Mouse (Mus musculus) hindbrain, embryonic 13.5 days (tissue): ENCODE results near the gene Pex6. TPM values are rescaled to one million over a fixed set of nuclear protein-coding genes. Genes with fewer than 3 reads are reported as not detected.

Source experiments
- ATAC-seq: fragments of 200-750 bp; cut with Nextera tagmentation; 2 replicates; pipeline ENCODE4 v1.8.0; 2017; ENCODE audit warnings: moderate TSS enrichment; ENCODE audit not compliant: low FRiP score
- H3K27ac ChIP-seq: fragments of 300-500 bp; sonication (generic); 2 replicates; pipeline ENCODE4 v1.5.1; 2015; ENCODE audit warnings: inconsistent platforms, mild to moderate bottlenecking, moderate library complexity
- H3K27me3 ChIP-seq: fragments of 300-500 bp; sonication (generic); 2 replicates; pipeline ENCODE4 v1.6.1; 2015; ENCODE audit warnings: mild to moderate bottlenecking, inconsistent platforms
- H3K36me3 ChIP-seq: fragments of 300-500 bp; sonication (generic); 2 replicates; pipeline ENCODE4 v1.6.1; 2015; ENCODE audit warnings: mild to moderate bottlenecking, inconsistent platforms
- H3K4me1 ChIP-seq: fragments of 300-500 bp; sonication (generic); replicated peaks from 2 replicates; pipeline ENCODE4 v1.6.1; 2015; ENCODE audit warnings: inconsistent platforms
- H3K4me2 ChIP-seq: fragments of 300-500 bp; sonication (generic); 2 replicates; pipeline ENCODE4 v1.6.1; 2015; ENCODE audit warnings: inconsistent platforms, mild to moderate bottlenecking, moderate library complexity
- H3K4me3 ChIP-seq: fragments of 300-500 bp; sonication (generic); 2 replicates; pipeline ENCODE4 v1.5.1; 2015; ENCODE audit warnings: mild to moderate bottlenecking, inconsistent platforms
- H3K9ac ChIP-seq: fragments of 300-500 bp; sonication (generic); 2 replicates; pipeline ENCODE4 v1.6.1; 2015; ENCODE audit warnings: mild to moderate bottlenecking, inconsistent platforms
- H3K9me3 ChIP-seq: fragments of 300-500 bp; sonication (generic); 2 replicates; pipeline ENCODE4 v1.6.1; 2016; ENCODE audit warnings: inconsistent platforms
- WGBS: fragments of 180-500 bp; shearing (Covaris S2); methylation state at CpG from one replicate; pipeline ENCODE4 v1.1.7; 2015; 5-methylcytosine and 5-hydroxymethylcytosine counted together
- polyA plus RNA-seq: library from polyadenylated mRNA; unstranded; fragments of >200 nt; fragmentation: Nextera tagmentation; extraction: Ambion mirVana; gene quantifications from 2 replicates; pipeline ENCODE4 v1.2.1, GENCODE M21; 2015

Pex6 gene
- polyA plus RNA-seq, 1 experiment from 2014 or later = 24.7 TPM

DNA sequence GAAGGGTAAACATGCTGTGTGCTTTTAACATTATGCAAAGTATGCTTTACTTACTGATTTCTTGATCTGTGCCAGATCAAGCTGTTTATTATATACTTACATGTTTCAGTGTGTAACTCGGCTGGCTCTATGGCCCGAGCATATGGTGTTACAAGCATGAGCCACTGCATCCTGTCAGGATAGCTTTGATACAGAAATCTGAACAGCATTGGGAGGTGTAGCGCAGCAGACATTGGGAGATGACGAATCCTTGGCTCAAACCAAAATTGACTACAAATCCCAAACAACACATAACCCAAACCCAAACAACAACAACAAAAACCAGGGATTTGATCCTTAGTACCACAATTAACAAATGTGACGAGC lies 60.8 kb downstream of the Pex6 start:
- H3K4me2 ChIP-seq = peak overlapping the region; percentile 95
- peaks cover 20% of the 10 kb centered on the region for H3K4me1 ChIP-seq
- H3K27me3 ChIP-seq = no peaks in the 10 kb centered on the region
- H3K27ac ChIP-seq = peak overlapping the region; percentile 80
- 9% methylated on average over 5 of the region's 5 CpGs for WGBS
- peak overlapping the region; percentile 85 for H3K9ac ChIP-seq
- no peaks in the 10 kb centered on the region for H3K9me3 ChIP-seq
- H3K36me3 ChIP-seq = peaks cover 30% of the 10 kb centered on the region
- peak overlapping the region; percentile 83 for H3K4me3 ChIP-seq
- peak; percentile 55 for ATAC-seq

DNA sequence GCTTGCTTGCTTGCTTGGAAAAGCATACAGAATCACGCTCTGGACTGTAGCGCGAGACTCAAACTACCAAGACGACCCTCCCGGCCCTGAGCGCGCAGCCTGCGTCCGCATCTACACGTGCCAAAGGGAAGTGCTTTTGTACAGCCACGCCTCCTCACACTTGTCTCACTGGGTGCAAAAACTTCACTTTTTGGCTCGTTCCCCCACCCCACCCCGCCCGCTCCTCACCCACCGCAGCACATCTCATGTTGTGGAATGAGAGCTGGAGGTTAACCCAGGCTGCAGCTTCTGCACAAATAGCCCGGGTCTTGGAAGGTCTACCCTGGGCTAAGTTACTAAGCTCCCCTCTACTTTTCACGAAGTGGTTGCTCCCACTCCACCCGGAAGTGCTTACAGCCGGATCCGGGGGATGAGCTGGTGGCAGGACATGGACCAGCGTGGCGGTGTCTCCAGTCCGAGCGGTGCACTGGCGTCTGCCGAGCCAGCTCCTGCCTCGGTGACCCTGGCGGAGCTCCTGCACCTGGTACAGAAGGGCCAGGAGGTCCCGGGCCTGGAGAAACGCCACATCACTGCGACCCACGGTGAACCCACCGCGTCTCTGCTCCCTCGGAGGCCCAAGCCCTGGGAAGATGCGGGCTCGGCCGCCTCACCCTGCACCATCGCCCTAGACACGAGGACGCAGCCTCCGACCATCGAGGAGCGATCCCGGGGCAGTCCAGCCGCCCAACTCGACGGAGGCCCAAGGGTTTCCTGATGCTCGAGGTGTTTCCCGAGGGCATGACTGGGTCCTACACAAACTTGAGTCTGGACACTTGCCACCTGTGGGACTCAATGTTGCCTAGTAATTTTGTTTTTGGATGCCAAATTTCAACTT lies 61.4 kb downstream of the Pex6 start, which contains the start of gene 2310039H08Rik:
TSS of gene 2310039H08Rik (plus strand) at position 232 of the 874 bp plus-strand sequence.
- under 1% methylated on average over 50 of the region's 50 CpGs for WGBS
- peak; percentile 92 for ATAC-seq
- Histone ChIP-seq H3K27me3 (no peaks in the 10 kb centered on the region), H3K27ac (peak within 1 kb of the TSS; percentile 80), H3K4me1 (peaks cover 20% of the 10 kb centered on the region), H3K9me3 (no peaks in the 10 kb centered on the region), H3K36me3 (peaks cover 36% of the 10 kb centered on the region), H3K4me3 (peak within 1 kb of the TSS; percentile 83), H3K9ac (peak within 1 kb of the TSS; percentile 85), H3K4me2 (peak within 1 kb of the TSS; percentile 95)

DNA sequence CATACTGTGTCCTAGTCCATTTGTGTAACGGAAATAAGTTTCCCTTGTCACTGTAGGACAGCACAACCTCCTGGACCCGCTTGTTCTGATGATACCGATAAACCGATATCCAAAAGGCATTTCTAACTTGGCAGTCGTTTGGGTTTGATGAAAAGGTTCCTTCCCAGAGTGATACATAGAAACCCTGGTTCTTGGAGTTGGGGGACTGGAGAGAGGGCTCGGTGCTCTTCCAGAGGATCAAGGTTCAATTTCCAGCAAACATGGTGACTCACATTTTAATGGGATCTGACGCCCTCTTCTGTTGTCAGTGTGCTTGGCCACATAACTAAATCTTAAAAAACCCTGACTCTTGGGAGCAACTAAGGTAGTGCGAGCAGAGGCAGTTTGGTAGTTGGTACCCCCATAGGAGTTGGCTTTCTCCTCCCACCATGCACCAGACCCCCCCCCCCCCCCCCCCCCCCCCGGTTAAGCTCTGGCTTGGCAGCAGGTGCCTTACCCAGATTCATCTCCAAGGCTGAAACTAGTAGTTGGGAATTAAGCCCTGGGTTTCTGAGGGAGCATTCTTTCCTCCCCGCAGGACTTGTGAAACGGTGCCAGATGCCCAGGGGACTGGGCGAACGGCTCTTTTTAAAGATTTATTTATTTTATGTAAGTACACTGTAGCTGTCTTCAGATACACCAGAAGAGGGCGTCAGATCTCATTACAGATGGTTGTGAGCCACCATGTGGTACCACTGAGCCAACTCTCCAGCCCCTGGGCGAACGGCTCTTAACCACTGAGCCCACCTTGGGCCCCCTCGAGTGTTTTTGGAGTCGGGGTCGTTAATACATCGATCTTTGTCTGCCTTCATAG lies 62.2 kb downstream of the Pex6 start:
- H3K27ac ChIP-seq = peak overlapping the region; percentile 80
- H3K9me3 ChIP-seq = no peaks in the 10 kb centered on the region
- ATAC-seq = no peak
- no peaks in the 10 kb centered on the region for H3K27me3 ChIP-seq
- H3K36me3 ChIP-seq = peaks cover 45% of the 10 kb centered on the region
- peak overlapping the region; percentile 95 for H3K4me2 ChIP-seq
- H3K4me1 ChIP-seq = peaks cover 20% of the 10 kb centered on the region
- peak overlapping the region; percentile 85 for H3K9ac ChIP-seq
- WGBS = 8% methylated on average over 19 of the region's 20 CpGs
- H3K4me3 ChIP-seq = peak overlapping the region; percentile 83

DNA sequence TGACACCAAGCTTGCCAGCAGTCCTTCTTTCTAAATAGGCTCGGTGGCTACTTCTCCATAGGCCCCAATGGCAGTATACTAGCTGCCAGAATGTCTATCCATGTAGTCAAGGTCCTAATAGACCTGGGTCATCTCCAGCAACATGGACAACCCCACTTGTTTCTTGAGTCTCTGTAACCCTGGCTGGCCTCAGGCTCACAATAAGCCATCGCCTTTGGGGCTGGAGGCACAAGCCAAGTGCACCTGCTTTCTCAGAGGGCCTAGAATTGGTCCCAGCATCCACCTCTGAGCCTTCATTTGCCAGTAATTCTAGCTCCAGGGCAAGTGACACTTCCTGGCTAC lies 62.8 kb downstream of the Pex6 start:
- ATAC-seq = no peak
- H3K4me2 ChIP-seq = peak overlapping the region; percentile 95
- H3K9ac ChIP-seq = no peak overlapping the region
- H3K4me1 ChIP-seq = peaks cover 20% of the 10 kb centered on the region
- WGBS = 38% methylated on average over 2 of the region's 2 CpGs
- no peak overlapping the region for H3K4me3 ChIP-seq
- H3K9me3 ChIP-seq = no peaks in the 10 kb centered on the region
- no peak overlapping the region for H3K27ac ChIP-seq
- H3K36me3 ChIP-seq = peaks cover 51% of the 10 kb centered on the region
- H3K27me3 ChIP-seq = no peaks in the 10 kb centered on the region

DNA sequence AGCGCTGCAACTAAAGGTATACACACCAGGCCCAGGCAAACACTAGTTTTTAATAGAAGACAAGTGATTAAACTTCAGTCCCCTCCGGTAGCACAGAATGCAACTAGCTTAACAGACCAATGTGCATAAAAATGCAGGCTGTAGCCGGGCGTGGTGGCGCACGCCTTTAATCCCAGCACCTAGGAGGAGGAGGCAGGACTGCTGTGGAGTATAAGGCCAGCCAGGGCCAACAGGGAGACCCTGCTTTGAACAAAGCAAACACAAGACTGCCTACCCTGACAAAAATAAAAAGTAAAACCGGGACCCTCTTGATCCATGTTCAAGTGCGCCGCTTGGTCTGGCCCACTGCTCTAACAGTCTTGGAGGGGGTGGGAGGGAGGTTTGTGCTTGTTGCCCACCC lies 63.8 kb downstream of the Pex6 start:
- Histone ChIP-seq H3K4me2 (no peak overlapping the region), H3K27ac (no peak overlapping the region), H3K4me1 (peaks cover 20% of the 10 kb centered on the region), H3K27me3 (no peaks in the 10 kb centered on the region), H3K9me3 (no peaks in the 10 kb centered on the region), H3K9ac (no peak overlapping the region), H3K4me3 (no peak overlapping the region), H3K36me3 (peaks cover 60% of the 10 kb centered on the region)
- ATAC-seq = no peak
- 94% methylated on average over 9 of the region's 9 CpGs for WGBS

Other genes starting within 250 kb of the Pex6 start
- 4.6 and 4.7 TPM in 2 replicates for gene Ttbk1, start 223.8 kb upstream of the Pex6 start, polyA plus RNA-seq
- 20.4 and 21.8 TPM in 2 replicates for gene Dnph1, start 214.8 kb upstream of the Pex6 start, polyA plus RNA-seq
- gene Cul9, start 165.1 kb upstream of the Pex6 start, polyA plus RNA-seq = 17.1 and 21.6 TPM in 2 replicates
- gene Srf, start 155.3 kb upstream of the Pex6 start, polyA plus RNA-seq = 4.6 and 4.8 TPM in 2 replicates
- 39.9 and 40.7 TPM in 2 replicates for gene Ptk7, start 82.0 kb upstream of the Pex6 start, polyA plus RNA-seq
- gene Klc4, start 65.4 kb upstream of the Pex6 start, polyA plus RNA-seq = 45.1 and 45.9 TPM in 2 replicates
- gene Mrpl2, start 65.2 kb upstream of the Pex6 start, polyA plus RNA-seq = 73.5 and 75.6 TPM in 2 replicates
- gene Cul7, start 61.1 kb upstream of the Pex6 start, polyA plus RNA-seq = 40.0 and 41.2 TPM in 2 replicates
- 52.3 and 56.2 TPM in 2 replicates for gene Rrp36, start 37.1 kb upstream of the Pex6 start, polyA plus RNA-seq
- gene Mea1, start 32.7 kb upstream of the Pex6 start, polyA plus RNA-seq = 257 and 261 TPM in 2 replicates
- 162 and 164 TPM in 2 replicates for gene Klhdc3, start 30.5 kb upstream of the Pex6 start, polyA plus RNA-seq
- 78.2 and 79.7 TPM in 2 replicates for gene Ppp2r5d, start 6.4 kb upstream of the Pex6 start, polyA plus RNA-seq
- gene Gnmt, start 17.7 kb downstream of the Pex6 start, polyA plus RNA-seq = 0.90 and 1.5 TPM in 2 replicates
- gene Cnpy3, start 40.8 kb downstream of the Pex6 start, polyA plus RNA-seq = 66.1 and 67.1 TPM in 2 replicates
- gene Ptcra, start 52.2 kb downstream of the Pex6 start, polyA plus RNA-seq = 0.26 and 0.40 TPM in 2 replicates
- 49.4 and 58.4 TPM in 2 replicates for gene 2310039H08Rik, start 61.2 kb downstream of the Pex6 start, polyA plus RNA-seq
- gene Rpl7l1, start 71.2 kb downstream of the Pex6 start, polyA plus RNA-seq = 92.8 and 113 TPM in 2 replicates
- 5.9 and 7.8 TPM in 2 replicates for gene Bicral, start 147.0 kb downstream of the Pex6 start, polyA plus RNA-seq
- 58.7 and 63.7 TPM in 2 replicates for gene Tbcc, start 179.2 kb downstream of the Pex6 start, polyA plus RNA-seq
- gene Prph2, start 199.0 kb downstream of the Pex6 start, polyA plus RNA-seq = not detected in 2 replicates